Mouse (Mus musculus) liver, embryonic 14.5 days (tissue): ENCODE measurements around the gene Scp2. TPM values are rescaled to one million over a fixed set of nuclear protein-coding genes. Genes with fewer than 3 reads are reported as not detected.

Experiments
- ATAC-seq: fragments of 200-750 bp; cut with Nextera tagmentation; 2 replicates; pipeline ENCODE4 v1.8.0; 2017; ENCODE audit warnings: moderate number of reproducible peaks, mild to moderate bottlenecking, moderate library complexity; ENCODE audit not compliant: insufficient read depth
- DNase-seq, 3 experiments: peaks; one replicate each; pipeline ENCODE4 v3.0.0-alpha.2; 2012 to 2013; ENCODE audit warnings: low read depth in 3 of 3, low spot score in 3 of 3
- H3K27ac ChIP-seq: fragments of 300-500 bp; sonication (generic); 2 replicates; pipeline ENCODE4 v1.5.1; 2014; ENCODE audit warnings: moderate library complexity, mild to moderate bottlenecking, control low read depth, inconsistent platforms
- H3K27me3 ChIP-seq: fragments of 300-500 bp; sonication (generic); 2 replicates; pipeline ENCODE4 v1.6.1; 2014; ENCODE audit warnings: mild to moderate bottlenecking, low read length, moderate library complexity; ENCODE audit not compliant: control insufficient read depth, insufficient read depth
- H3K36me3 ChIP-seq: fragments of 300-500 bp; sonication (generic); replicated peaks from 2 replicates; pipeline ENCODE4 v1.6.1; 2014; ENCODE audit warnings: low read depth; ENCODE audit not compliant: control insufficient read depth, insufficient read depth
- H3K4me1 ChIP-seq, 2 experiments: fragments of 200-500 bp in 1 of 2; fragments of 300-500 bp in 1 of 2; sonication (generic) in 1 of 2; replicated peaks; 2 replicates each; pipeline ENCODE4 v1.6.1; 2012 to 2014; ENCODE audit warnings: antibody characterized with exemption in 1 of 2, inconsistent platforms in 1 of 2, low read length in 1 of 2; ENCODE audit not compliant: control insufficient read depth in 2 of 2, insufficient read depth in 2 of 2
- H3K4me2 ChIP-seq: fragments of 300-500 bp; sonication (generic); 2 replicates; pipeline ENCODE4 v1.6.1; 2014; ENCODE audit warnings: low read depth, mild to moderate bottlenecking, control low read depth, moderate library complexity
- H3K4me3 ChIP-seq, 2 experiments: fragments of 200-500 bp in 1 of 2; fragments of 300-500 bp in 1 of 2; sonication (generic) in 1 of 2; 2 replicates each; pipeline ENCODE4 v1.5.1; 2012 to 2014; ENCODE audit warnings: low read depth in 2 of 2, low read length in 2 of 2, mild to moderate bottlenecking in 2 of 2, control low read depth in 1 of 2, inconsistent platforms in 1 of 2, moderate library complexity in 1 of 2; ENCODE audit not compliant: insufficient read depth in 1 of 2
- H3K9ac ChIP-seq: fragments of 300-500 bp; sonication (generic); replicated peaks from 2 replicates; pipeline ENCODE4 v1.6.1; 2014; ENCODE audit warnings: mild to moderate bottlenecking, control low read depth, moderate library complexity
- H3K9me3 ChIP-seq: fragments of 300-500 bp; sonication (generic); 2 replicates; pipeline ENCODE4 v1.6.1; 2016; ENCODE audit warnings: low read length, mixed read lengths; ENCODE audit not compliant: control insufficient read depth
- CTCF ChIP-seq: IDR thresholded peaks from 2 replicates; pipeline ENCODE4 v1.5.1; 2016; ENCODE audit warnings: antibody characterized with exemption, low read depth, control low read depth
- EP300 ChIP-seq: IDR thresholded peaks from 2 replicates; pipeline ENCODE4 v1.6.1; 2016; ENCODE audit warnings: antibody characterized with exemption, low read depth
- WGBS: fragments of 180-500 bp; shearing (Covaris S2); extraction: QIAGEN DNeasy Blood & Tissue Kit; methylation state at CpG from one replicate; pipeline ENCODE4 v1.1.7; 2014; ENCODE audit not compliant: insufficient replicate concordance; 5-methylcytosine and 5-hydroxymethylcytosine counted together
- polyA plus RNA-seq, 2 experiments: library from polyadenylated mRNA; depleted of rRNA in 1 of 2; stranded (reverse) in 1 of 2; unstranded in 1 of 2; fragments of >200 nt; fragmentation: Nextera tagmentation in 1 of 2; extraction: Ambion mirVana in 1 of 2; gene quantifications; 2 replicates each; pipeline versions ENCODE4 v1.2.1 to v1.2.3; 2012 to 2014

Scp2 gene
- 118 and 195 TPM in 2 replicates for polyA plus RNA-seq (2012; rRNA removed)
- 311 and 314 TPM in 2 replicates for polyA plus RNA-seq (2014; fragmentation: Nextera tagmentation; extraction: Ambion mirVana)

- ATAC-seq: no peak
- TF ChIP-seq EP300: no peak
- TF ChIP-seq CTCF: no peak
- H3K4me3 ChIP-seq: no peak within 1 kb of the TSS
- H3K4me1 ChIP-seq: no peaks in the 10 kb centered on the region
- 71% methylated on average over 1 of the region's 1 CpGs for WGBS
- H3K27me3 ChIP-seq: no peaks in the 10 kb centered on the region
- H3K9me3 ChIP-seq: no peaks in the 10 kb centered on the region
- H3K36me3 ChIP-seq: no peaks in the 10 kb centered on the region
- no peak within 1 kb of the TSS for H3K4me2 ChIP-seq
- no peak for DNase-seq
- H3K9ac ChIP-seq: no peak within 1 kb of the TSS
- no peak within 1 kb of the TSS for H3K27ac ChIP-seq
Measured at GRCm38 (mm10) chr4:108144880-108145279, at the start of gene Scp2. Gene Scp2, minus strand, starts transcription at chr4:108144998.

- Histone ChIP-seq H3K9ac (no peak overlapping the region), H3K36me3 (no peaks in the 10 kb centered on the region), H3K4me3 (no peak overlapping the region), H3K4me2 (no peak overlapping the region), H3K9me3 (no peaks in the 10 kb centered on the region), H3K27me3 (no peaks in the 10 kb centered on the region), H3K27ac (no peak overlapping the region), H3K4me1 (no peaks in the 10 kb centered on the region)
- WGBS: 65% methylated on average over 2 of the region's 2 CpGs
- TF ChIP-seq CTCF (no peak), EP300 (no peak)
- ATAC-seq (no peak), DNase-seq (no peak)
Measured at GRCm38 (mm10) chr4:108192821-108193323, 48.1 kb upstream of the Scp2 start.

GRCm38 (mm10) chr4:108182278-108182677 lies 37.5 kb upstream of the Scp2 start:
- Histone ChIP-seq H3K4me3 (no peak overlapping the region), H3K4me1 (no peaks in the 10 kb centered on the region), H3K27ac (no peak overlapping the region), H3K27me3 (no peaks in the 10 kb centered on the region), H3K36me3 (no peaks in the 10 kb centered on the region), H3K4me2 (no peak overlapping the region), H3K9ac (no peak overlapping the region), H3K9me3 (no peaks in the 10 kb centered on the region)
- TF ChIP-seq CTCF (no peak), EP300 (no peak)
- WGBS: 54% methylated on average over 1 of the region's 1 CpGs
- no peak for ATAC-seq
- DNase-seq: no peak

GRCm38 (mm10) chr4:108168056-108168455 lies 23.3 kb upstream of the Scp2 start:
- H3K27ac ChIP-seq: no peak overlapping the region
- ATAC-seq: no peak

GRCm38 (mm10) chr4:108166874-108167273 lies 22.1 kb upstream of the Scp2 start:
- ATAC-seq (no peak), DNase-seq (no peak)
- Histone ChIP-seq H3K27me3 (peaks cover 8% of the 10 kb centered on the region), H3K4me2 (no peak overlapping the region), H3K9me3 (no peaks in the 10 kb centered on the region), H3K27ac (no peak overlapping the region), H3K9ac (no peak overlapping the region), H3K4me3 (no peak overlapping the region), H3K36me3 (no peaks in the 10 kb centered on the region), H3K4me1 (no peaks in the 10 kb centered on the region)
- TF ChIP-seq CTCF (no peak), EP300 (no peak)
- WGBS: 56% methylated on average over 4 of the region's 4 CpGs

More at GRCm38 (mm10) chr4:108168056-108168455, 23.3 kb upstream of the Scp2 start:
- Histone ChIP-seq H3K27me3 (peaks cover 8% of the 10 kb centered on the region), H3K36me3 (no peaks in the 10 kb centered on the region), H3K4me3 (no peak overlapping the region), H3K9ac (no peak overlapping the region), H3K4me1 (no peaks in the 10 kb centered on the region), H3K9me3 (no peaks in the 10 kb centered on the region), H3K4me2 (no peak overlapping the region)
- no peak for TF ChIP-seq CTCF
- TF ChIP-seq EP300: no peak
- 72% methylated on average over 6 of the region's 6 CpGs for WGBS
- DNase-seq: no peak
